ENCODE assay signal across 20 mouse cellular contexts in genomic region chr7:34847410-34847809, GRCm38 (mm10). TPM values are rescaled to one million over a fixed set of nuclear protein-coding genes. Genes with fewer than 3 reads are reported as not detected.
A peak's percentile ranks its signal among the peaks of the same experiment; 100 is the strongest.
DNase-seq lines count a peak whose midpoint lies in the region; ATAC-seq and TF ChIP-seq lines count a peak whose summit lies in the region.
"Had no signal": no experiment of that assay in that cellular context is flagged by ENCODE, and none has a peak within 500 bp of the region (broad histone marks: within the 10 kb centered on the region; RNA-seq: fewer than 3 reads in every experiment).

No protein-coding gene starts in this region.

- no peaks in the 10 kb centered on the region for H3K36me3 ChIP-seq in forebrain, embryonic 16.5 days (ENCODE audit: control insufficient read depth, insufficient read depth)
- H3K36me3 ChIP-seq in hindbrain, postnatal 0 days (ENCODE audit: insufficient read depth, low read length), result no peaks in the 10 kb centered on the region
- H3K36me3 ChIP-seq in midbrain, postnatal 0 days (ENCODE audit: insufficient read depth, low read length), result no peaks in the 10 kb centered on the region
- no peaks in the 10 kb centered on the region for H3K36me3 ChIP-seq in kidney, embryonic 14.5 days (ENCODE audit: control insufficient read depth, insufficient read depth, low read length)
- H3K36me3 ChIP-seq: embryonic facial prominence, embryonic 15.5 days; limb, embryonic 13.5 days; liver, embryonic 15.5 days had no signal

- no peak overlapping the region for H3K9ac ChIP-seq in forebrain, embryonic 16.5 days (replicated peaks; ENCODE audit: low read depth, low read length)
- H3K9ac ChIP-seq in hindbrain, postnatal 0 days (replicated peaks; ENCODE audit: low read length), result no peak overlapping the region
- no peak overlapping the region for H3K9ac ChIP-seq in midbrain, postnatal 0 days (replicated peaks; ENCODE audit: low read length, poor library complexity, severe bottlenecking)
- H3K9ac ChIP-seq in kidney, embryonic 14.5 days (ENCODE audit: low read depth, low read length), result no peak overlapping the region
- H3K9ac ChIP-seq: embryonic facial prominence, embryonic 15.5 days; limb, embryonic 13.5 days; liver, embryonic 15.5 days had no signal

- no peak for TF ChIP-seq CTCF in hindbrain, postnatal 0 days (IDR thresholded peaks at IDR 0.05; ENCODE audit: low read depth)
- TF ChIP-seq CTCF in midbrain, postnatal 0 days (IDR thresholded peaks at IDR 0.05), result no peak

- ATAC-seq in forebrain, embryonic 16.5 days, result peak; percentile 65; the same call in 1 of the 2 replicates
- ATAC-seq in hindbrain, postnatal 0 days, result peak; percentile 90
- ATAC-seq in midbrain, postnatal 0 days (ENCODE audit: low FRiP score), result peak; percentile 79; the same call in 1 of the 2 replicates
- ATAC-seq in kidney, embryonic 14.5 days (ENCODE audit: low FRiP score, low TSS enrichment), result no peak
- no peak for ATAC-seq in megakaryocyte progenitor cell, adult 5-6 weeks (replicated peaks; ENCODE audit: poor library complexity)

- H3K27me3 ChIP-seq in forebrain, embryonic 16.5 days (replicated peaks; ENCODE audit: control insufficient read depth, insufficient read depth, low read length), result no peaks in the 10 kb centered on the region
- no peaks in the 10 kb centered on the region for H3K27me3 ChIP-seq in hindbrain, postnatal 0 days (ENCODE audit: insufficient read depth, low read length)
- no peaks in the 10 kb centered on the region for H3K27me3 ChIP-seq in midbrain, postnatal 0 days (ENCODE audit: insufficient read depth, low read length)
- H3K27me3 ChIP-seq in kidney, embryonic 14.5 days (ENCODE audit: control insufficient read depth, insufficient read depth, low read length), result no peaks in the 10 kb centered on the region
- H3K27me3 ChIP-seq: CH12.LX; embryonic facial prominence, embryonic 15.5 days; liver, embryonic 15.5 days had no signal

- peak; percentile 12 for DNase-seq in embryo, embryonic 10 days (ENCODE audit: low spot score)
- no peak for DNase-seq in embryo, embryonic 9.5 days (ENCODE audit: extremely low spot score)
- DNase-seq in hindbrain, postnatal 0 days (ENCODE audit: low spot score), result peak; percentile 73
- DNase-seq in midbrain, postnatal 0 days (ENCODE audit: low spot score), result peak; percentile 69
- no peak for DNase-seq in thymus, postnatal 4 days
- DNase-seq: adrenal gland, postnatal 36 days; gastrocnemius, postnatal 14 days; heart, postnatal 36 days; kidney, adult 2 months; lung, postnatal 10 days; thymus, postnatal 36 days had no signal

- no peak overlapping the region for H3K4me2 ChIP-seq in forebrain, embryonic 16.5 days (ENCODE audit: low read length)
- H3K4me2 ChIP-seq in hindbrain, postnatal 0 days (ENCODE audit: low read depth, low read length), result no peak overlapping the region
- H3K4me2 ChIP-seq in midbrain, postnatal 0 days (ENCODE audit: low read depth, low read length, poor library complexity, severe bottlenecking), result no peak overlapping the region
- no peak overlapping the region for H3K4me2 ChIP-seq in kidney, embryonic 14.5 days (replicated peaks; ENCODE audit: low read depth, low read length)
- H3K4me2 ChIP-seq: embryonic facial prominence, embryonic 15.5 days; heart, embryonic 11.5 days; limb, embryonic 13.5 days; liver, embryonic 15.5 days had no signal

- no peaks in the 10 kb centered on the region for H3K4me1 ChIP-seq in forebrain, embryonic 16.5 days (replicated peaks; ENCODE audit: control insufficient read depth, insufficient read depth, low read length)
- H3K4me1 ChIP-seq in hindbrain, postnatal 0 days (ENCODE audit: insufficient read depth, low read length), result peaks cover 6% of the 10 kb centered on the region
- H3K4me1 ChIP-seq in midbrain, postnatal 0 days (ENCODE audit: insufficient read depth, low read length), result peaks cover 8% of the 10 kb centered on the region; the same call in 1 of the 2 replicates
- H3K4me1 ChIP-seq in kidney, embryonic 14.5 days (ENCODE audit: control insufficient read depth, insufficient read depth, low read length), result no peaks in the 10 kb centered on the region
- H3K4me1 ChIP-seq: embryonic facial prominence, embryonic 15.5 days; limb, embryonic 13.5 days; liver, embryonic 15.5 days had no signal

- no peak overlapping the region for H3K4me3 ChIP-seq in forebrain, embryonic 16.5 days (replicated peaks; ENCODE audit: low read length)
- no peak overlapping the region for H3K4me3 ChIP-seq in hindbrain, postnatal 0 days (ENCODE audit: low read length)
- no peak overlapping the region for H3K4me3 ChIP-seq in midbrain, postnatal 0 days (ENCODE audit: low read depth, low read length)
- no peak overlapping the region for H3K4me3 ChIP-seq in kidney, embryonic 14.5 days (ENCODE audit: low read length)
- H3K4me3 ChIP-seq: embryonic facial prominence, embryonic 15.5 days; left cerebral cortex, adult 2 months; limb, embryonic 13.5 days; liver, embryonic 15.5 days had no signal

- WGBS in forebrain, embryonic 16.5 days, result 20% methylated on average over 5 of the region's 5 CpGs
- 10% methylated on average over 5 of the region's 5 CpGs for WGBS in hindbrain, postnatal 0 days
- 7% methylated on average over 5 of the region's 5 CpGs for WGBS in midbrain, postnatal 0 days
- WGBS in kidney, embryonic 14.5 days, result 63% methylated on average over 5 of the region's 5 CpGs

- H3K27ac ChIP-seq in forebrain, embryonic 16.5 days (ENCODE audit: low read length), result no peak overlapping the region
- no peak overlapping the region for H3K27ac ChIP-seq in hindbrain, postnatal 0 days
- no peak overlapping the region for H3K27ac ChIP-seq in midbrain, postnatal 0 days (ENCODE audit: low read depth, low read length)
- H3K27ac ChIP-seq in kidney, embryonic 14.5 days (ENCODE audit: low read depth, low read length), result no peak overlapping the region
- H3K27ac ChIP-seq: embryonic facial prominence, embryonic 15.5 days; left cerebral cortex, adult 2 months; limb, embryonic 13.5 days; liver, embryonic 15.5 days had no signal

- H3K9me3 ChIP-seq in forebrain, embryonic 16.5 days (ENCODE audit: control insufficient read depth, low read length), result no peaks in the 10 kb centered on the region
- no peaks in the 10 kb centered on the region; the same call in 1 of the 2 replicates for H3K9me3 ChIP-seq in hindbrain, postnatal 0 days (ENCODE audit: low read length)
- no peaks in the 10 kb centered on the region for H3K9me3 ChIP-seq in midbrain, postnatal 0 days (ENCODE audit: low read length)
- no peaks in the 10 kb centered on the region for H3K9me3 ChIP-seq in kidney, embryonic 14.5 days (ENCODE audit: control insufficient read depth, low read length)
- H3K9me3 ChIP-seq: embryonic facial prominence, embryonic 15.5 days; liver, embryonic 15.5 days had no signal

RNA-seq across cellular contexts. Expression of gene Chst8, which starts 34.9 kb away (rescaled TPM):
- 9.9 and 12.0 TPM in 2 replicates for polyA plus RNA-seq in forebrain, embryonic 16.5 days (2015; fragmentation: Nextera tagmentation; extraction: Ambion mirVana)
- 27.8 and 38.6 TPM in 2 replicates for total RNA-seq in hindbrain, postnatal 0 days (2014; rRNA removed)
- 9.8 and 10.0 TPM in 2 replicates for polyA plus RNA-seq in hindbrain, postnatal 0 days (2015; fragmentation: Nextera tagmentation; extraction: Ambion mirVana)
- total RNA-seq in midbrain, postnatal 0 days (2014; rRNA removed), result 17.4 and 20.1 TPM in 2 replicates
- polyA plus RNA-seq in midbrain, postnatal 0 days (2015; fragmentation: Nextera tagmentation; extraction: Ambion mirVana), result 13.5 and 16.2 TPM in 2 replicates
- 8.7 and 9.1 TPM in 2 replicates for polyA plus RNA-seq in kidney, embryonic 14.5 days (2014; fragmentation: Nextera tagmentation; extraction: Ambion mirVana)
- total RNA-seq in megakaryocyte progenitor cell, adult 5-6 weeks (2015), result not detected in 2 replicates
- total RNA-seq in megakaryocyte progenitor cell, adult 5-6 weeks (2017), result not detected in 2 replicates

Comparison
In these comparisons a context has a peak if more than half of its experiments do, and no peak if none do; other contexts are left out.
1. DNase-seq: peak in embryo, embryonic 10 days (single experiment), hindbrain, postnatal 0 days (single experiment) and midbrain, postnatal 0 days (single experiment); none in embryo, embryonic 9.5 days (single experiment) and thymus, postnatal 4 days (single experiment).
2. ATAC-seq: peak in forebrain, embryonic 16.5 days (single experiment), hindbrain, postnatal 0 days (single experiment) and midbrain, postnatal 0 days (single experiment); none in kidney, embryonic 14.5 days (single experiment) and megakaryocyte progenitor cell, adult 5-6 weeks (single experiment).